Mouse (Mus musculus) forebrain, embryonic 12.5 days (tissue): ENCODE results near the gene Rhobtb1. TPM values are rescaled to one million over a fixed set of nuclear protein-coding genes. Genes with fewer than 3 reads are reported as not detected.

Source experiments
- ATAC-seq: fragments of 200-750 bp; cut with Nextera tagmentation; 2 replicates; pipeline ENCODE4 v1.8.0; 2017; ENCODE audit warnings: moderate TSS enrichment; ENCODE audit not compliant: low FRiP score
- H3K27ac ChIP-seq: fragments of 300-500 bp; sonication (generic); 2 replicates; pipeline ENCODE4 v1.5.1; 2016; ENCODE audit warnings: mild to moderate bottlenecking
- H3K27me3 ChIP-seq: fragments of 300-500 bp; sonication (generic); 2 replicates; pipeline ENCODE4 v1.6.1; 2016; ENCODE audit warnings: mild to moderate bottlenecking
- H3K36me3 ChIP-seq: fragments of 300-500 bp; sonication (generic); replicated peaks from 2 replicates; pipeline ENCODE4 v1.6.1; 2016; ENCODE audit warnings: mild to moderate bottlenecking
- H3K4me1 ChIP-seq: fragments of 300-500 bp; sonication (generic); 2 replicates; pipeline ENCODE4 v1.6.1; 2016
- H3K4me2 ChIP-seq: fragments of 300-500 bp; sonication (generic); 2 replicates; pipeline ENCODE4 v1.6.1; 2016; ENCODE audit warnings: mild to moderate bottlenecking, moderate library complexity
- H3K4me3 ChIP-seq: fragments of 300-500 bp; sonication (generic); replicated peaks from 2 replicates; pipeline ENCODE4 v1.5.1; 2016; ENCODE audit warnings: mild to moderate bottlenecking
- H3K9ac ChIP-seq: fragments of 300-500 bp; sonication (generic); 2 replicates; pipeline ENCODE4 v1.6.1; 2016; ENCODE audit warnings: mild to moderate bottlenecking
- H3K9me3 ChIP-seq: fragments of 300-500 bp; sonication (generic); 2 replicates; pipeline ENCODE4 v1.6.1; 2016
- WGBS: fragments of 180-500 bp; shearing (Covaris S2); methylation state at CpG from one replicate; pipeline ENCODE4 v1.1.7; 2016; 5-methylcytosine and 5-hydroxymethylcytosine counted together
- polyA plus RNA-seq: library from polyadenylated mRNA; unstranded; fragments of >200 nt; fragmentation: Nextera tagmentation; extraction: Ambion mirVana; gene quantifications from 2 replicates; pipeline ENCODE4 v1.2.1, GENCODE M21; 2016

Rhobtb1 gene
- polyA plus RNA-seq, 1 experiment from 2014 or later: 17.8 TPM

GRCm38 (mm10) chr10:69166514-69166913 lies 15.3 kb downstream of the Rhobtb1 start:
- H3K4me3 ChIP-seq: no peak overlapping the region
- no peaks in the 10 kb centered on the region for H3K27me3 ChIP-seq
- 87% methylated on average over 12 of the region's 12 CpGs for WGBS
- no peak overlapping the region for H3K27ac ChIP-seq
- H3K36me3 ChIP-seq: no peaks in the 10 kb centered on the region
- H3K9me3 ChIP-seq: no peaks in the 10 kb centered on the region
- H3K4me2 ChIP-seq: no peak overlapping the region
- H3K9ac ChIP-seq: no peak overlapping the region
- no peaks in the 10 kb centered on the region for H3K4me1 ChIP-seq
- no peak for ATAC-seq

- Histone ChIP-seq H3K4me2 (no peak overlapping the region), H3K9ac (no peak overlapping the region), H3K4me1 (no peaks in the 10 kb centered on the region), H3K9me3 (no peaks in the 10 kb centered on the region), H3K36me3 (no peaks in the 10 kb centered on the region), H3K27me3 (no peaks in the 10 kb centered on the region), H3K4me3 (no peak overlapping the region), H3K27ac (no peak overlapping the region)
- no peak for ATAC-seq
- WGBS: 87% methylated on average over 3 of the region's 3 CpGs
These were observed 21.2 kb downstream of the Rhobtb1 start for GRCm38 (mm10) chr10:69172412-69172811.

- Histone ChIP-seq H3K27me3 (no peaks in the 10 kb centered on the region), H3K4me2 (no peak overlapping the region), H3K27ac (no peak overlapping the region), H3K4me1 (no peaks in the 10 kb centered on the region), H3K4me3 (no peak overlapping the region), H3K9ac (no peak overlapping the region), H3K9me3 (no peaks in the 10 kb centered on the region), H3K36me3 (no peaks in the 10 kb centered on the region)
- 80% methylated on average over 3 of the region's 3 CpGs for WGBS
- no peak for ATAC-seq
These were observed 24.9 kb downstream of the Rhobtb1 start for GRCm38 (mm10) chr10:69176116-69176515.

GRCm38 (mm10) chr10:69179341-69179740 lies 28.1 kb downstream of the Rhobtb1 start:
- 95% methylated on average over 1 of the region's 1 CpGs for WGBS
- no peaks in the 10 kb centered on the region for H3K36me3 ChIP-seq
- no peak for ATAC-seq
- H3K4me1 ChIP-seq: no peaks in the 10 kb centered on the region
- H3K27ac ChIP-seq: no peak overlapping the region
- no peak overlapping the region for H3K4me2 ChIP-seq
- no peaks in the 10 kb centered on the region for H3K27me3 ChIP-seq
- H3K4me3 ChIP-seq: no peak overlapping the region
- H3K9ac ChIP-seq: no peak overlapping the region
- no peaks in the 10 kb centered on the region for H3K9me3 ChIP-seq

GRCm38 (mm10) chr10:69180997-69181396 lies 29.8 kb downstream of the Rhobtb1 start:
- 78% methylated on average over 3 of the region's 3 CpGs for WGBS
- Histone ChIP-seq H3K27me3 (no peaks in the 10 kb centered on the region), H3K4me1 (no peaks in the 10 kb centered on the region), H3K36me3 (no peaks in the 10 kb centered on the region), H3K4me2 (no peak overlapping the region), H3K4me3 (no peak overlapping the region), H3K9me3 (no peaks in the 10 kb centered on the region), H3K9ac (no peak overlapping the region), H3K27ac (no peak overlapping the region)
- no peak for ATAC-seq

GRCm38 (mm10) chr10:69184903-69185302 lies 33.7 kb downstream of the Rhobtb1 start:
- Histone ChIP-seq H3K4me1 (no peaks in the 10 kb centered on the region), H3K4me3 (no peak overlapping the region), H3K9ac (no peak overlapping the region), H3K27me3 (no peaks in the 10 kb centered on the region), H3K36me3 (no peaks in the 10 kb centered on the region), H3K27ac (no peak overlapping the region), H3K9me3 (no peaks in the 10 kb centered on the region), H3K4me2 (no peak overlapping the region)
- no peak for ATAC-seq
- 94% methylated on average over 4 of the region's 4 CpGs for WGBS

- Histone ChIP-seq H3K4me2 (no peak overlapping the region), H3K27me3 (no peaks in the 10 kb centered on the region), H3K4me1 (no peaks in the 10 kb centered on the region), H3K36me3 (no peaks in the 10 kb centered on the region), H3K4me3 (no peak overlapping the region), H3K27ac (no peak overlapping the region), H3K9me3 (no peaks in the 10 kb centered on the region), H3K9ac (no peak overlapping the region)
- ATAC-seq: no peak
- 84% methylated on average over 4 of the region's 4 CpGs for WGBS
These were observed 34.2 kb downstream of the Rhobtb1 start for GRCm38 (mm10) chr10:69185431-69185830.

- peak overlapping the region; percentile 45 for H3K4me2 ChIP-seq
- no peak overlapping the region for H3K9ac ChIP-seq
- no peaks in the 10 kb centered on the region for H3K4me1 ChIP-seq
- ATAC-seq: peak; percentile 82; the same call in 1 of the 2 replicates
- 29% methylated on average over 21 of the region's 21 CpGs for WGBS
- peak overlapping the region; percentile 26 for H3K4me3 ChIP-seq
- no peaks in the 10 kb centered on the region for H3K9me3 ChIP-seq
- H3K27ac ChIP-seq: no peak overlapping the region
- H3K27me3 ChIP-seq: no peaks in the 10 kb centered on the region
- H3K36me3 ChIP-seq: no peaks in the 10 kb centered on the region
These were observed 35.0 kb downstream of the Rhobtb1 start for GRCm38 (mm10) chr10:69185894-69186893.

GRCm38 (mm10) chr10:69187773-69188443 lies 36.7 kb downstream of the Rhobtb1 start:
- H3K9ac ChIP-seq: no peak overlapping the region
- no peak overlapping the region for H3K4me3 ChIP-seq
- no peaks in the 10 kb centered on the region for H3K4me1 ChIP-seq
- H3K4me2 ChIP-seq: no peak overlapping the region
- H3K27me3 ChIP-seq: no peaks in the 10 kb centered on the region
- no peaks in the 10 kb centered on the region for H3K9me3 ChIP-seq
- no peak overlapping the region for H3K27ac ChIP-seq
- H3K36me3 ChIP-seq: no peaks in the 10 kb centered on the region
- ATAC-seq: no peak
- WGBS: 88% methylated on average over 9 of the region's 9 CpGs

- no peaks in the 10 kb centered on the region for H3K9me3 ChIP-seq
- H3K4me1 ChIP-seq: no peaks in the 10 kb centered on the region
- H3K9ac ChIP-seq: no peak overlapping the region
- H3K4me2 ChIP-seq: no peak overlapping the region
- no peak overlapping the region for H3K27ac ChIP-seq
- no peak overlapping the region for H3K4me3 ChIP-seq
- no peak for ATAC-seq
- H3K27me3 ChIP-seq: no peaks in the 10 kb centered on the region
- 86% methylated on average over 10 of the region's 10 CpGs for WGBS
- no peaks in the 10 kb centered on the region for H3K36me3 ChIP-seq
These were observed 39.4 kb downstream of the Rhobtb1 start for GRCm38 (mm10) chr10:69190434-69191160.

GRCm38 (mm10) chr10:69192266-69192665 lies 41.0 kb downstream of the Rhobtb1 start:
- Histone ChIP-seq H3K36me3 (no peaks in the 10 kb centered on the region), H3K27ac (no peak overlapping the region), H3K9me3 (no peaks in the 10 kb centered on the region), H3K27me3 (no peaks in the 10 kb centered on the region), H3K4me3 (no peak overlapping the region), H3K4me1 (no peaks in the 10 kb centered on the region), H3K4me2 (no peak overlapping the region), H3K9ac (no peak overlapping the region)
- ATAC-seq: no peak
- 89% methylated on average over 5 of the region's 5 CpGs for WGBS

- no peaks in the 10 kb centered on the region for H3K9me3 ChIP-seq
- H3K9ac ChIP-seq: no peak overlapping the region
- no peaks in the 10 kb centered on the region for H3K36me3 ChIP-seq
- no peak overlapping the region for H3K4me2 ChIP-seq
- no peaks in the 10 kb centered on the region for H3K4me1 ChIP-seq
- no peak overlapping the region for H3K4me3 ChIP-seq
- 91% methylated on average over 10 of the region's 10 CpGs for WGBS
- no peaks in the 10 kb centered on the region for H3K27me3 ChIP-seq
- no peak overlapping the region for H3K27ac ChIP-seq
- no peak for ATAC-seq
These were observed 42.5 kb downstream of the Rhobtb1 start for GRCm38 (mm10) chr10:69193721-69194120.
